Mouse (Mus musculus) forebrain, embryonic 12.5 days (tissue): ENCODE results near the gene Trim47. TPM values are rescaled to one million over a fixed set of nuclear protein-coding genes. Genes with fewer than 3 reads are reported as not detected.

Experiments used
- ATAC-seq: fragments of 200-750 bp; cut with Nextera tagmentation; 2 replicates; pipeline ENCODE4 v1.8.0; 2017; ENCODE audit warnings: moderate TSS enrichment; ENCODE audit not compliant: low FRiP score
- H3K27ac ChIP-seq: fragments of 300-500 bp; sonication (generic); 2 replicates; pipeline ENCODE4 v1.5.1; 2016; ENCODE audit warnings: mild to moderate bottlenecking
- H3K27me3 ChIP-seq: fragments of 300-500 bp; sonication (generic); 2 replicates; pipeline ENCODE4 v1.6.1; 2016; ENCODE audit warnings: mild to moderate bottlenecking
- H3K36me3 ChIP-seq: fragments of 300-500 bp; sonication (generic); replicated peaks from 2 replicates; pipeline ENCODE4 v1.6.1; 2016; ENCODE audit warnings: mild to moderate bottlenecking
- H3K4me1 ChIP-seq: fragments of 300-500 bp; sonication (generic); 2 replicates; pipeline ENCODE4 v1.6.1; 2016
- H3K4me2 ChIP-seq: fragments of 300-500 bp; sonication (generic); 2 replicates; pipeline ENCODE4 v1.6.1; 2016; ENCODE audit warnings: mild to moderate bottlenecking, moderate library complexity
- H3K4me3 ChIP-seq: fragments of 300-500 bp; sonication (generic); replicated peaks from 2 replicates; pipeline ENCODE4 v1.5.1; 2016; ENCODE audit warnings: mild to moderate bottlenecking
- H3K9ac ChIP-seq: fragments of 300-500 bp; sonication (generic); 2 replicates; pipeline ENCODE4 v1.6.1; 2016; ENCODE audit warnings: mild to moderate bottlenecking
- H3K9me3 ChIP-seq: fragments of 300-500 bp; sonication (generic); 2 replicates; pipeline ENCODE4 v1.6.1; 2016
- WGBS: fragments of 180-500 bp; shearing (Covaris S2); methylation state at CpG from one replicate; pipeline ENCODE4 v1.1.7; 2016; 5-methylcytosine and 5-hydroxymethylcytosine counted together
- polyA plus RNA-seq: library from polyadenylated mRNA; unstranded; fragments of >200 nt; fragmentation: Nextera tagmentation; extraction: Ambion mirVana; gene quantifications from 2 replicates; pipeline ENCODE4 v1.2.1, GENCODE M21; 2016

Gene Trim47
- polyA plus RNA-seq, 1 experiment from 2014 or later: 3.2 TPM

DNA sequence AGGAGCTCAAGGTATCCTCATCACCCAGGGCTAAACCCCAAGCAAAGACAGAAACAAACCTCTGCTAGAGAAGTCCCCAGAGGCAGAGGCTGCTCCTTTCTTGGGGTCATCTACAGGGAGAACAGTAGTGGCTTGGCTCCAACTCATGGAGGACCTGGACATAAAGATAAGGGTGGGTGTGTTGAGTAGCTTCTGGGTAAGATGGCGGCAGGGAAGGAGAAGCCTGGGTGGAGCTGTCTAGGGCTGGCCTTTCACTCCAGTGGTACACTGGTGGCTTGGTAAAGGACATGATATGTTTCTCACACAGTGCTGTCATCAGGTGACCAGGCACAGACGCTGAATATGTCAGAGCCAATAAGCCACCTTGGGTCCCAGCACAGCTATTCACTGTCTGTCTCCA is 23.9 kb upstream of the Trim47 start:
- Histone ChIP-seq H3K27me3 (no peaks in the 10 kb centered on the region), H3K9ac (no peak overlapping the region), H3K36me3 (peaks cover 100% of the 10 kb centered on the region), H3K4me2 (no peak overlapping the region), H3K9me3 (no peaks in the 10 kb centered on the region), H3K27ac (no peak overlapping the region), H3K4me1 (no peaks in the 10 kb centered on the region), H3K4me3 (no peak overlapping the region)
- 97% methylated on average over 2 of the region's 2 CpGs for WGBS
- no peak for ATAC-seq

DNA sequence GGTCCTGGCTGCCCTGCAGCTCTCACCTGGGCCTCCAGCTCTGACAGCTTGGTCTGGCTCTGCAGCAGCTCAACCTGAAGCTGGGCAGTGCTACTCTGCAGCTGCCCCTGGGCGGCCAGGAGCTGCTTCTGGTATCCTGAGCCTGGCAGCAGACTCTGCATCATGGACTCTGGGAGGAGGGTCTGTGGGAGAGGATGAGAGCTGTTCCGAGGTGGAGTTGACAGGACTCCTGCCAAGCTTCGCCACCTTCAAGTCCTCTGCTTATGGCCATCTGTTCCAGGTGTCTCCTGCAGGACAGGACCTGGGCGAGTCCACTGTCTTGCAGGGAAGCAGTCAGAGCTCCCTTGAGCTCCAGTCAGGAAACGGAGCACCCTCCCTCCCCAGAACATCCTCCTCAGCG is 22.3 kb upstream of the Trim47 start:
- no peak overlapping the region for H3K9ac ChIP-seq
- no peak overlapping the region for H3K27ac ChIP-seq
- no peaks in the 10 kb centered on the region for H3K9me3 ChIP-seq
- no peak overlapping the region for H3K4me2 ChIP-seq
- no peak for ATAC-seq
- no peaks in the 10 kb centered on the region for H3K4me1 ChIP-seq
- no peak overlapping the region for H3K4me3 ChIP-seq
- H3K36me3 ChIP-seq: peaks cover 100% of the 10 kb centered on the region
- H3K27me3 ChIP-seq: no peaks in the 10 kb centered on the region
- 89% methylated on average over 6 of the region's 6 CpGs for WGBS

DNA sequence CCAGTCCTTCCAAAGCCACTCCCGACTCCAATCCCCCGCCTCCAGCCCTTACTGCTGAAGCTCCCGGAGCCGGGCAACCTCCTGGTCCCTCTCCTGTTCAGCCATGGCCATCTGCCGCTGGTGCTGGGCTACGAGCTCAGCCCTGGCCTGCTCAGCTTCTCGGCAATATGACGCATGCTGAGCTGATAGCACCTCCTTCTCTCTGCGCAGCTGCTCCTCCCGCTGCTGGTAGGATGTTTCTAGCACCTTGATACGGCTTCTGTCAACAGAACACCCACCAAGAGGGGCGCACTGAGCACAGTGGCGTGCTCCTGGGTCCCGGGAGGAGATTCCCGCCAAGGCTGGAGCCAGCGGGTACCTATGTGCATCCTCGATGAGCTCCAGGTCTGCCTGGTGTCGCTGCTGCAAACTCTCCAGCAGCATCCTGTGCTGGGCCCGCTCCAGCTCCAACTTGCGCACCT is 21.8 kb upstream of the Trim47 start:
- Histone ChIP-seq H3K36me3 (peaks cover 100% of the 10 kb centered on the region), H3K27me3 (no peaks in the 10 kb centered on the region), H3K27ac (no peak overlapping the region), H3K9ac (no peak overlapping the region), H3K9me3 (no peaks in the 10 kb centered on the region), H3K4me2 (no peak overlapping the region), H3K4me3 (no peak overlapping the region), H3K4me1 (no peaks in the 10 kb centered on the region)
- WGBS: 72% methylated on average over 20 of the region's 20 CpGs
- ATAC-seq: no peak

DNA sequence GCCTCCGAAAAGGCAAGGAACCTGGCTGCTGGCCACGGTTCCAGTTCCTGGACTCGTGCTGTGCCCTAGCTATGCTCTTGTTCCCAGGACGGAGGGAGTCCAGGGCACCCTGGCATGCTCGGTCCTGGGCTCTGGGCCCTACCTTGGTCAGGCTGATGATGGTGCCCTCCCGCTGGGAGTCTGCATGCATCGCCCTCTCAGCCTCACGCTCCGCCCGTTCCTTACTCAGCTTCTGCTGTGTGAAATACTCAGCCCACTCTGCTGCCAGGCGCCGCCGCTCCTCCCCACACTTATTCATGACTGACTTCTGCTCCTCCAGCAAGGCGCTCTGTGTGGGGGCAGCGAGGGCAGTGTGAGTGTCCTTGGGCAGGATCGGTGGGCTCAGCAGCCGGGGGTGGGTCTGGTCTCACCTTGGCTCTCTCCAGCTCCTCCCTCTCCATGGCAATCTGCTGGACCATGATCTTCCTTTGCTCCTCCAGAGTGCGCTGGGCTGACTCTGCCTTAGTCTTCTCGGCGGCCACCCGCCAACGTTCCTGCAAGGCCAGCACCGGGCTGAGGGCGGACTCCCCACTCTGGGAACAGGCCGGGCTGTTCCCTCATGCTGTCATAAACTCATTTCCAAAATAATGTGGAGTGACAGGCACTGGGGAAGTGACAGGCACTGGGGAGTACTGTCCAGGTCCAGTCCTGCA is 19.4 kb upstream of the Trim47 start:
- H3K9me3 ChIP-seq: no peaks in the 10 kb centered on the region
- peaks cover 100% of the 10 kb centered on the region for H3K36me3 ChIP-seq
- no peak overlapping the region for H3K9ac ChIP-seq
- WGBS: 80% methylated on average over 25 of the region's 25 CpGs
- no peaks in the 10 kb centered on the region for H3K4me1 ChIP-seq
- ATAC-seq: no peak
- H3K4me2 ChIP-seq: no peak overlapping the region
- H3K27me3 ChIP-seq: no peaks in the 10 kb centered on the region
- H3K27ac ChIP-seq: no peak overlapping the region
- no peak overlapping the region for H3K4me3 ChIP-seq

DNA sequence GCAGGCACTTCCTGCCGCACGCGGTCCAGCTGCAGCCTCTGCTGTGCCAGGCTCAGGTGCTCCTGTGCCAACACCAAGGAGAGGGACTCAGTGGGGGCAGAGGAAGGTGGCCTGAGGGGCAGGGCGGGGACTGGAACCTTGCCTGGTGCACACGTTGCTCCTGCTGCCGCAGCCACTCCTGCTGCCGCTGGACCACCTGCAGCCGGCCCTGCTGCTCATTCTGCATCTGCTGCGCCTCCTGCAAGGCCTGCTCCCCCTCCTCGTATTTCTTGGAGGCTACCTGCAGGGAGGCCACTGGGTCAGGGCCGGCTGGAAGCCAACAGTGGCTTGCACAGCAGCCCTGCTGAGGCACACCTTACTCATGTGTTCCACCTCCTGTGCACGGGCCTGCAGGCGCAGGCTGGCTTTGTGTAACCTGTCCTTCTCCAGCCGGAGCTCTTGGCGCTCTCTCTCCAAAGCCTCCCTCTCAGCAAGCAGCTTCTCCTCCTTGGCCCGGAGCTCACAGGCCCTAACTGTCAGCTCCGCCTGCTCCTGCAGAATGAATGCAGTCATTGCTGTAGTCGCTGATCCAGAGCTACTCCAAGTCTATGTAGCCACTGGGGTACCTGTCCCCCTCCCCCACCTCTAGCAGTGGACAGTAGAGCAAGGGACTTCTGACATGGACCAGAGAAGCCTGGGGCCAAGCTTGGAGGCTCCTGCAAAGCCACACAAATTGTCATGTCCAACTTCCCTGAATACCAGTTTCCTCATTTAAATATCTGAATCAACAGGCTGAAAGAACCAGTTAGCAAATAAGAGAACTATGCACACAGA is 18.7 kb upstream of the Trim47 start:
- no peak for ATAC-seq
- H3K9me3 ChIP-seq: no peaks in the 10 kb centered on the region
- no peak overlapping the region for H3K9ac ChIP-seq
- WGBS: 58% methylated on average over 18 of the region's 18 CpGs
- H3K27ac ChIP-seq: no peak overlapping the region
- no peak overlapping the region for H3K4me2 ChIP-seq
- H3K36me3 ChIP-seq: peaks cover 95% of the 10 kb centered on the region
- no peak overlapping the region for H3K4me3 ChIP-seq
- no peaks in the 10 kb centered on the region for H3K27me3 ChIP-seq
- no peaks in the 10 kb centered on the region for H3K4me1 ChIP-seq

DNA sequence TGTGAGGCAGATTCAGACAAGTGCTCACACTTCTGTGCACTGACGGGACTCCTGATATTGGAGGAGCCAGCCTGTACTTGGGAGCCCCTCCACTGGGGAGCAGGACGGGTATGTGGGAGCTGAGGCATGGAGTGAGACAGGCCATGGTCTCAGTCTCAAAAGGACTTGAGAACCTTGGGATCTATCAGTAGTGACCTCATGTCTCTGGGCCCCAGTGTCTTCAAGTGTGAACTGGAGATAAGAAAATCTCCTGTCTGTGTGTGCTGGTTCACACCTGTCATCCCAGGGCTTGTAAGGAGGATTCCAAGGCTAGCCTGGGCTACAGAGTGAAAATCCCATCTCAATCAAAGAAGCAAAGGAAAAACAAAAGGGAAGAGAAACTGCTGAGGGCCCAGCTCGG is 16.5 kb upstream of the Trim47 start:
- Histone ChIP-seq H3K9me3 (no peaks in the 10 kb centered on the region), H3K27me3 (no peaks in the 10 kb centered on the region), H3K9ac (no peak overlapping the region), H3K36me3 (peaks cover 73% of the 10 kb centered on the region), H3K4me1 (0 out of 2 replicates have a peak, but pooled peaks cover 6% of the 10 kb centered on the region), H3K4me3 (no peak overlapping the region), H3K4me2 (no peak overlapping the region), H3K27ac (no peak overlapping the region)
- 90% methylated on average over 3 of the region's 3 CpGs for WGBS
- no peak for ATAC-seq

DNA sequence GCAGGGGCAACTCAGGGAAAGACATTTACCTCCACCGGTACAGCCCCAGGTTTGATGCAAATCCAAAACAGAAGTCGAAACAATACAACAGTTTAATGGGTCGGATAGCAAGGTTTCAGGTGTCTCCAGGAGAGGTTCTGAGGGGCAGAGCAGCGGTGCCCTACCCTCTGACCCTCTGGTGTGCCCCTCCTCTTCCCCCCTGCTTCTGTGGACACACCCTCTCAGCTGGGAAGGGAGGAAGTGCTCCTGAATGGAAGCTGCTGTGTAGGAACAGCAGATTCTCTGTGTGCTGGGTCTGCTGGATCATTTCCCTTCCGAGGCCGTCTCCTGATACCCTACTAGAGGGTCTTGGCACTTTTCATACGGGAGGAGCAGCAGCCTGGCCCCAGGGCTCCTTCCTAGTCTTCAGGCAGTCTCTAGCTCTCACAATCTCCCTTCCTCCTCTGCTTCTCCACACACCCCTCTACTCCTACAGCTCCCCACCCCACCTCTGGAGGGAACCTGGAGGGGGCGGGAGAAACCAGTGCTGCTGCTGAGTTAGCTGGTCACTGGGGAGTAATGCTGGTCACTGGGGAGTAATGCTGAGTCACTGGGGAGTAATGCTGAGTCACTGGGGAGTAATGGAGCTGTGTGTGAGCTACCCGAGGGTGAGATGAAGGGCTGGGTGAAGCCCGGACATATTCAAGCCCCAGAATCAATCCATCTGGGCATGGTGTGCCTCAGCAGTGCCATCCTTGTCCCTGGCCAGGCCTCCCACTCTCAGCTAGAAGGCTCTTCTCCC is 15.4 kb upstream of the Trim47 start:
- no peaks in the 10 kb centered on the region for H3K27me3 ChIP-seq
- no peak overlapping the region for H3K4me3 ChIP-seq
- peaks cover 62% of the 10 kb centered on the region for H3K36me3 ChIP-seq
- ATAC-seq: no peak
- 76% methylated on average over 10 of the region's 10 CpGs for WGBS
- no peaks in the 10 kb centered on the region for H3K9me3 ChIP-seq
- H3K27ac ChIP-seq: no peak overlapping the region
- no peak overlapping the region for H3K9ac ChIP-seq
- no peak overlapping the region for H3K4me2 ChIP-seq
- peaks cover 12% of the 10 kb centered on the region for H3K4me1 ChIP-seq

DNA sequence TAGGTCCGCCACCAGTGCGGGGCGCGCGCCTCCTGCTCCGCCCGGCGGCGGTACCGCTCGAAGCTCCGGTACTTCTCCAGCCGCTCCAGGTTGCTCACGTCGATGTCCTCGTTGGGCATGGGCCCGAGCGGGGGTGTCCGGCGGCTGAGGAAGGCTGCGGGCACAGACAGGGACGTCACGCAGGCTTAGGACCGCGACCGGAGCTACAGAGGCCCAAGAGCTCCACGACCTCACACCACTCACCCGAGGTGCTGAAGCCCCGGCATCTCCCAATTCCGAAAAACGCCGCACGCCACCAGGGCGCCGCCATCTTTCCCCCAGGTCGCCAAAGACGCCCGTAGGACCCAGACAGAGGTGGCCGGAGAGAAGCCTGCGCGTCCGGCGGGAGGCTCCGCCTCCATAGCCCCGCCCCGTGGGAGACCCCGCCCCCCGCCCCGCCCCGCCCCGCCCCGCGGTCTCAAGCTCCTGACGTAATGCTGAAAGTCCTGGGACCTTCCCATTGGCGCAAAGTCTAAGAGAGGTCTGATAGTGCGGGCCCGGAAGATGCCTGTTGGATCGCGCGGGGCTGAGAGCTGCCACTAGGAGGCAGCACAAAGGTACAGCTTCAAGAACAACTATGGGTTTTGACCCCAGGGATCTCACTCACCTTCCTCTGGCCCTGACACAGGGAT is 11.6 kb upstream of the Trim47 start, which contains the start of gene Mrpl38:
Mrpl38 (minus strand) TSS at position 401 of the 671 bp plus-strand sequence.
- under 1% methylated on average over 58 of the region's 60 CpGs for WGBS
- Histone ChIP-seq H3K9me3 (no peaks in the 10 kb centered on the region), H3K4me3 (peak within 1 kb of the TSS; percentile 73), H3K36me3 (peaks cover 46% of the 10 kb centered on the region), H3K9ac (peak within 1 kb of the TSS; percentile 74), H3K4me1 (peaks cover 20% of the 10 kb centered on the region), H3K27ac (peak within 1 kb of the TSS; percentile 62), H3K4me2 (peak within 1 kb of the TSS; percentile 56), H3K27me3 (no peaks in the 10 kb centered on the region)
- ATAC-seq: peak; percentile 95

DNA sequence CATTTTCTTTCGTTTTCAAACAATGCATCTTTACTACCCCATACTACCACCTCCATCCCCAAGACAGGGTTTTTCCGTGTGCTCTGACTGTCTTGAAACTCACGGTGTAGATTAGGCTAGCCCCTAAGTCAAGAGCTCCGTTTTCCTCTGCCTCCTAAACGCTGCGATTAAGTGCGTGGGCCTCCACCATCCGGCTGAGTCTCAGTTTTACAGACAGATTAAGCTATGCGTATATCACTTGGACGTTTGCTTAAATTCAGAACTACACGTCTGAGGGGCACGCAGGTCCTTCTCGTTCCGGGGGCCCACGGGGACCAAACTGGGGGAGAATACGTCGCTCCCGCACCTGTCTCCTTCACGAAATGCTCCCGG is 11.1 kb upstream of the Trim47 start:
- Histone ChIP-seq H3K9me3 (no peaks in the 10 kb centered on the region), H3K4me2 (peak overlapping the region; percentile 56), H3K4me1 (peaks cover 20% of the 10 kb centered on the region), H3K27me3 (no peaks in the 10 kb centered on the region), H3K36me3 (peaks cover 46% of the 10 kb centered on the region), H3K27ac (peak overlapping the region; percentile 62), H3K4me3 (peak overlapping the region; percentile 73), H3K9ac (peak overlapping the region; percentile 74)
- 0 out of 2 replicates have a peak, but pooled peaks have one; percentile 5 for ATAC-seq
- WGBS: 1% methylated on average over 20 of the region's 20 CpGs

DNA sequence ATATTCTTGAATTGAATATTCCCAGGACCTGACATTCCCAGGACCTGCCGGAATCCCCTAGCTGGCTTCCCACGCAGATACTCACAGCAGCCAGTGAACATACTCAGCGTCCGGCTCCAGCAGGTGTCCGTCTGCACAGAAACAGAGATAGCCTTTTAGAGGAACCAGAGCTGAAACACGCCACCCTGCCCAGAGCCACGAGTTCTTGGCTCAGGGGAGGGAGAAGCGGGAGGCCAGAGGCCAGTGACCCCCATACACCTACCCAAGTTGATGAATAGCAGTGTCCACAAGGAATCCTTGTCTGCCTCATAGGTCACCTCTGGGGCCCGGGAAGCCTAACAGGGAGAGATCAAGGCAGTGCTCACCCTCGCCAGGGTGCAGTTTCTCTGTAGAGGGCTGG is 7.2 kb upstream of the Trim47 start:
- H3K9me3 ChIP-seq: no peaks in the 10 kb centered on the region
- H3K27ac ChIP-seq: no peak overlapping the region
- no peak for ATAC-seq
- H3K9ac ChIP-seq: no peak overlapping the region
- 89% methylated on average over 10 of the region's 10 CpGs for WGBS
- no peak overlapping the region for H3K4me2 ChIP-seq
- 0 out of 2 replicates have a peak, but pooled peaks cover 7% of the 10 kb centered on the region for H3K27me3 ChIP-seq
- H3K36me3 ChIP-seq: peaks cover 45% of the 10 kb centered on the region
- no peak overlapping the region for H3K4me3 ChIP-seq
- peaks cover 36% of the 10 kb centered on the region for H3K4me1 ChIP-seq

DNA sequence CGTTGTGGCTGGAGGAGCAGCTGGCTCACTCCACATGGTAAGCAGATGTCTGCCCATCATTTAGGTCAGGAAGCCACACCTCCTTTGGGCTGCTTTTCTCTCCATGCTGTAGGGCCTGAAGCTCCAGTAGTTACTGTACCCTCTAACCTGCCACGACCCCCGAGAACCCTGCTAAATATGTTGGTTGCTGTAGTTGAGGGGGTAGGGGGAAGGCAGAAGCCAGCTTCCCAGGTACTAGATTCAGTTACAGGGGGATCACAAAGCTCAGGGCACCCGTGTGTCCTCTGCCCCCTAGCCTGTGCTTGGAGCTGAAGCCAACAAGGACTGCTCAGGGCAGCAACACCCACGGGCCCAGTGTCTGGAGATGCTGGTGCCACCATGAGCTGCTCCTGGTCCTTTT is 6.5 kb upstream of the Trim47 start:
- H3K4me2 ChIP-seq: no peak overlapping the region
- 0 out of 2 replicates have a peak, but pooled peaks cover 9% of the 10 kb centered on the region for H3K27me3 ChIP-seq
- no peak for ATAC-seq
- no peak overlapping the region for H3K9ac ChIP-seq
- peaks cover 45% of the 10 kb centered on the region for H3K36me3 ChIP-seq
- WGBS: 86% methylated on average over 5 of the region's 5 CpGs
- H3K4me3 ChIP-seq: no peak overlapping the region
- H3K27ac ChIP-seq: no peak overlapping the region
- H3K9me3 ChIP-seq: no peaks in the 10 kb centered on the region
- H3K4me1 ChIP-seq: peaks cover 33% of the 10 kb centered on the region
